Mouse (Mus musculus) liver, embryonic 14.5 days (tissue): ENCODE data around the gene Rtn2.

Experiments used
- CTCF ChIP-seq: IDR thresholded peaks from 2 replicates; pipeline ENCODE4 v1.5.1; 2016; ENCODE audit warnings: antibody characterized with exemption, low read depth, control low read depth
- EP300 ChIP-seq: IDR thresholded peaks from 2 replicates; pipeline ENCODE4 v1.6.1; 2016; ENCODE audit warnings: antibody characterized with exemption, low read depth

DNA sequence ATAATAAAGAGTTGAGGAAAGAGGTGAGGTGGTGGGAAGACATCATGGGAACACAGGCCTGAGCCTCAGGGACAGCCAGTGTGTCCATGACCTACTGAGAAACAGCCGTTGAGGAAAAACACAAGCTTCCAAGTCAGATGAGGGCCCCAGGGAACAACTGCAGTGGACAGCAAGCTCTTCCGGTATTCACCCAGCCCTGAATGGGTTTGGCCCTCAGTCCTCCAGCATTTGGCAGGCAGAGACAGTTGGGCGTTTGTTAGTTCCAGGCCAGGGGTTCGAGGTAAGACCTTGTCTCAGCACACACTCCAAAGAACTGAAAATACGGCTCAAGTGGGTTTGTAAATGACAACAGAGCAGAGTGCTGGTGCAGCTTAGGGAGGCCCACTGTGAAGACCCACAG is 29.0 kb upstream of the Rtn2 start:
- no peak for TF ChIP-seq EP300
- no peak for TF ChIP-seq CTCF
